Mouse (Mus musculus) liver, postnatal 0 days (tissue): ENCODE results near the gene Trib3.

Experiments used
- CTCF ChIP-seq: sonication (generic); IDR thresholded peaks from 2 replicates; pipeline ENCODE4 v1.5.1; 2016; ENCODE audit warnings: antibody characterized with exemption, low read depth
- EP300 ChIP-seq: IDR thresholded peaks from 2 replicates; pipeline ENCODE4 v1.6.1; 2016; ENCODE audit warnings: antibody characterized with exemption, low read depth, mild to moderate bottlenecking

- TF ChIP-seq CTCF (no peak), EP300 (peak; percentile 80)
Measured at GRCm38 (mm10) chr2:152346776-152347465, 3.1 kb upstream of the Trib3 start.
